Mouse (Mus musculus) left cerebral cortex, postnatal 14 days (tissue): ENCODE data around the gene Gm20517. TPM values are rescaled to one million over a fixed set of nuclear protein-coding genes. Genes with fewer than 3 reads are reported as not detected.
A peak's percentile ranks its signal among the peaks of the same experiment; 100 is the strongest.

Experiments
- DNase-seq, 2 experiments: peaks; one replicate each; pipeline ENCODE4 v3.0.0; 2021 to 2022; ENCODE audit warnings: low spot score in 2 of 2, mixed read lengths in 1 of 2
- intact Hi-C: fragments of 180-260 bp; cut with DNase I; formaldehyde crosslinking; loops from one replicate; pipeline ENCODE4 v1.15.1; 2025
- total RNA-seq, 2 experiments: library from RNA; stranded (reverse); gene quantifications; 2 replicates each; pipeline ENCODE4 v1.2.3; 2021

Gene Gm20517
- total RNA-seq, 2 experiments from 2014 or later = 5.8 to 7.4 TPM

DNA sequence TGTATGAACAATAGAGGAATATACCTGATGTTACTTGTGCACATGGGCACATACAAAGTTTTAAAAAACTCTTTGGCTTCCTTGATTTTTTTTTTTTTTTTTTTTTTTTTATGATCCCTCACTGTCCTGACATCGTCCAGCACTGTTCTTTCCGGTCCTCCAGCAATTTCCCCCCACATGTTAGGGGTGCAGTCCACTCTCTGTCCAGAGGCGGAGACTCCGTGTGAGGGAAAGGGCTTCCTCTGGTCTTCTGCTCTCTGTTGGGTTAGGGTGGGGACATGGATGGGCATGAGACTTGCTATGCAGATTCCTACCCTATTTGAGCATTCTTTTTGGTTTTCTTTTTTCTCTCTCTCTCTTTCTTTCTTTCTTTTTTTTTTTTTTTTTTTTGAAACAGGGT, 46.5 kb downstream of the Gm20517 start:
- DNase-seq = no peak
- intact Hi-C loops = no loop called here

DNA sequence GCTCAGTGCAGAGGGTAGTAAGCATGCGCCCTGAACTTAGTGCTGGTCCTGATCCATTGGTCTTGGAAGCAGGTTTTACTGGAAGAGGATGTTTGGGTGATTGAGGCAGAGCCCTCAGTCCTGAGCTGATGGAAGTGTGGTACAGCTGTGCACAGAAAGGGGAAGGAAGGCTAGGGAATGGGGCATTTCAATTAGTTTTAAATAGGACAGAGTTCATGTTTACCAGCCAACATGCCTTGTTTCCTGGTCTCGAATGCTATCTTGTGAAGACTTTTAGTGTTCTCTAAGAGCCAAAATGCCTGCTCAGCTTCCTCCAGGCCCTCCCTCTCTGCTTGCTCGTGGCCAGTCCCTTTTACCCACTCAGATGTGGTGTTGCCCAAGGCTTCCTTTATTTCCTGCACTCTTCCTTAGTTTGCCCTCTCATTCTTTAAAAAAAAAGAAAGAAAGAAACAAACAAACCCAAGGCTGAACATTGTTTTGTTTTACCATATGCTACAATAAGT, 47.4 kb downstream of the Gm20517 start:
- intact Hi-C loops = no loop called here
- no peak for DNase-seq

DNA sequence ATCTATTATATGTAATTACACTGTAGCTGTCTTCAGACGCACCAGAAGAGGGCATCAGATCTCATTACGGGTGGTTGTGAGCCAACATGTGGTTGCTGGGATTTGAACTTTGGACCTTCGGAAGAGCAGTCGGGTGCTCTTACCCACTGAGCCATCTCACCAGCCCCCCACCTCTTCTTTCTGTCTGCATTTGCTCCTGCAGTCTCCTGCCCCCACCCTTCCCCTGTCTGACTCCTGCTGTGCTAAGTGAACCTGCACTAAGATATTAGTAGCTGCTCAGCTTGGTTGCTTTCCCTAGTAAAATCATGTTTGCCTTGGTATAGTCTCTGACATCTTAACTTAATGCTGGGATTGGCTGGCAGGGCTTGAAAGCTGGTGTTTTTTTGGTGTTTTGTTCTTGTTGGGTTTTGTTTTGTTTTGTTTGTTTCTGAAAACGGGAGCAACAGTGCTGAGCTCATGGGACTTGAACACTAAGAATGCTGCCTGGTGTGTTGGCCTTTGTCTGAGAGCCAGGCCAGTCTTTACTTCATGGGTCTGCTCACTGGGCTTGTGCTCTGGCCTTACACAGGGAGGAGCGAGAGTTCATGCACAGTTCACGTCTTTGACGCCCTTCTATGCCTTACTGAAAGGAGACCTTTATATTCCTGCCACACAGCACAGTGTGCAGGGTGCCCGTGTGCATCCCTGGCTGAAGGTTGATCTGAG, 51.8 kb downstream of the Gm20517 start:
- intact Hi-C loops = no loop called here
- no peak for DNase-seq

DNA sequence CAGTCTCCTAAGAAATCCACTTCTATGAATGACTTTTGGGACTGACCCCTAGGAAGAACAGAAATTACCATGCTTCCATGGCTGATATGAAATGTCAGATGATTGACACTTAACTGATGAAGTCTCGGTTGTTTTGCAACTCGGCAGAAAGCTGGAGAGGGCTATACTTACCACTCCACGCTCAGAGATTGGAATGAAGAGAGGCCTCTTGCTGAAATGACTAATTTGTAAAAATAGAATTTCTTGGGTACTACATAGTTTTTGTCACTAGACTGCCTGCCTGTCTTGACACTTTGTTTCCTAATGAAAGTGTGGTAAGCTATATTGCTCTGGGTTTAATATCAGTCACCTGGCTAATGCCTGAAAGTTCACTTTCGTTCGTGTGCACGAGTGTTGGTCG, 53.1 kb downstream of the Gm20517 start:
- no peak for DNase-seq
- intact Hi-C loops = no loop called here

DNA sequence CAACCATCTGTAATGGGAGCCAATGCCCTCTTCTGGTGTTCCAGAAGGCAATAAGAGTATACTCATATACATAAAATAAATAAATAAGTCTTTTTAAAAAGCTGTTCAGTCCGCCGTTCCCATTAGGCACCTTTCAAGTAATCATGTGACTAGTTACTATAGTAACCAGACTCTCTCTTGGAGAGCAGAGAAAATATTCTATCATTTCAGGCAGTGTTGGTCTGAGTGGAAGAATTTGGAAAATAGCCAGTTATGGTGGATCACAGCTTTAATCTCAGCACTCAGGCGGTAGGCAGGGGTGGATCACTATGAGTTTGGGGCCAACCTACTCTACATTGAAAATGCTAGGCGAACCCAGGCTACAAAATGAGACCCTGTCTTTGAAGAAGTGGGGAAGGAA, 57.8 kb downstream of the Gm20517 start:
- DNase-seq = no peak
- intact Hi-C loops = loop anchor here (5.0 kb wide), 1 partner anchor 37 kb away; the partner anchor contains the start of gene Usp49

DNA sequence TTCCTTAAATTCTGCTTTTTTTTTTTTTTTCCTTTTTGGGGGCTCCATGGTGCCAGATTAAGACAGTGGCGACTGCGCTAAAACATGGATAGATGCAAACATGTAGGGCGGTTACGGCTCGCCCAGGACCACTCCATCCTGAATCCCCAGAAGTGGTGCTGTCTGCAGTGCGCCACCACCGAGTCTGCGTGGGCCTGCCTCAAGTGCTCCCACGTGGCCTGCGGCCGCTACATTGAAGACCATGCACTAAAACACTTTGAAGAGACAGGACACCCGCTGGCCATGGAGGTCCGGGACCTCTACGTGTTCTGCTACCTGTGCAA, 60.6 kb downstream of the Gm20517 start:
- intact Hi-C loops = loop anchor here (10.0 kb wide), 1 partner anchor 157 kb away; no protein-coding TSS in a partner anchor
- DNase-seq = no peak

DNA sequence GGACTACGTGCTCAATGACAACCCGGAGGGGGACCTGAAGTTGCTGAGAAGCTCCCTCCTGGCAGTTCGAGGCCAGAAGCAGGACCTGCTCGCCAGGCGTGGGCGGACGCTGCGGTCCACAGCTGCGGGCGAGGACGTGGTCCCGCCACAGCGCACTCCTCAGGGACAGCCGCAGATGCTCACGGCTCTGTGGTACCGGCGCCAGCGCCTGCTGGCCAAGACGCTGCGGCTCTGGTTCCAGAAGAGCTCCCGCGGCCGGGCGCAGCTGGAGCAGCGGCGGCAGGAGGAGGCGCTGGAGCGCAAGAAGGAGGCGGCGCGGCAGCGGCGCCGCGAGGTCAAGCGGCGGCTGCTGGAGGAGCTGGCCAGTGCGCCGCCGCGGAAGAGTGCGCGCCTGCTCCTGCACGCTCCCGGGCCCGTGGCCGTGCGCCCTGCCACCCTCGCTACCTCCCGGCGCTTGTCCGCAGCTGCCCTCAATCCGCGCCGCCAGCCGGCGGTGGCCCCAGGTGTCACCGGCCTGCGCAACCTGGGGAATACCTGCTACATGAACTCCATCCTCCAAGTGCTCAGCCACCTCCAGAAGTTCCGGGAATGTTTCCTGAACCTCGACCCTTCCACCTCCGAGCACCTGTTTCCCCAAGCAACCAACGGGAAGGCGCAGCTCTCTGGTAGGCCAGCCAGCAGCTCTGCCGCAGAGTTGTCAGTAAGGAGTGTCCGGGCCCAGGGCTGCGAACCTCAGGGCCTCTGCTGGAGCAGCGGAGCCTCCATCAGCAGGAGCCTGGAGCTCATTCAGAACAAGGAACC, 61.1 kb downstream of the Gm20517 start:
- DNase-seq = peak; percentile 37 to 40
- intact Hi-C loops = loop anchor here (10.0 kb wide), 1 partner anchor 158 kb away; no protein-coding TSS in a partner anchor

DNA sequence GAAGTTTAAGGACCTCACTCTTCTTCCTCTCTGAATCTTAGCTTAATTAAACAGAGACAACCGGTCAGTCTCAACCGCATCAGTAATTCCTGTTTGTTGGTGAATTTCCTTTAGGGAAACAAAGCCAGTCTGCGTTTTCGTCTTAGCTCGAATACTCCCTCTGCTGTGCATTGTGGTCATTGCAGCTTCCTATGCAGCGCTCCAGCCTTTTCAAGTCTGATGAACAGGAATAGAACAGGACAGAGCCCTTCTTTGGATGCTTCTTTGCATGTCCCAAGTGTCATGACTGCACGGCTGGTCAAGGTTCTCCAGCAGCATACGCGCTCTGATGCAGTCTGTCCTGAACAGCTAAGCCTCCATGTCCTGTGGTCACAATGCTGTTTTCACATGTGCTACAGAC, 65.2 kb downstream of the Gm20517 start:
- DNase-seq = peak; percentile 80 to 84
- intact Hi-C loops = loop anchor here (5.0 to 10.0 kb wide), 3 partner anchors 34 to 162 kb away; no protein-coding TSS in a partner anchor

DNA sequence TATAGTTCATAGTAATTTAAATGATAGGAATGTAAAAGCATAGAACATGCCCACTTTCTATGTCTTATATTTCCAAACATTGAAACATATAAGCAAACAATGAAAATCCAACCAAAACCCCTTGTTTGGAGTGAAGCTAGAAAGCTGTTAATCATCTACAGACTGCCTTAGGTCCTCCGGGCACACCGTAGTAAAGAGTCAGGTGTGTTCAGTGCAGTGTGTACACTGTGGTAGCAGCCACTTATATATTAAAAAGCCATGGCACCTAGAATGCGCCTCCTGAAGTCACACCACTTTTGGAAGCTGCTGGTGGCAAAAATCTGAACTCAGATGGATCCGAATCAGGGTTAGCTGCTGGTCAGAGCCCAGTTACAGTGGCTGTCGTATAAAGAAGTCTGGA, 66.8 kb downstream of the Gm20517 start:
- intact Hi-C loops = loop anchor here (5.0 to 10.0 kb wide), 3 partner anchors 36 to 163 kb away; no protein-coding TSS in a partner anchor
- no peak for DNase-seq

DNA sequence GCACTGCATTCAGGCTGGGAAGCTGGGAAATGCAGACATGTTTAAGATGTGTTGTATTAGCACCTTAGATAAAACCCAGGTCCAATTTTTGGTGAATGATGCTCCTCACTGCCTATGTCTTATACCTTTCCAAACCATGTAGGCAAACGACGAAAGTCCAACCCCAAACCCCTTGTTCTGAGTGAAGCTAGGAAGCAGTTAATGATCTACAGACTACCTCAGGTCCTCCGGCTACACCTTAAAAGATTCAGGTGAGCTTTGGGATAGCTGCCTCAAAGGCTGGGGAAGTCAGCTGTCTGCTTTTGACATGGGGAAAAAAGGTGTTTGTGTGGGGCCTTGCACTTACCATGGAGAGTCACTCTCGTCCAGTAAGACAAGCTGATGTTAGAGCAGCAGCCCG, 67.3 kb downstream of the Gm20517 start:
- intact Hi-C loops = loop anchor here (5.0 to 10.0 kb wide), 3 partner anchors 36 to 164 kb away; no protein-coding TSS in a partner anchor
- no peak for DNase-seq

DNA sequence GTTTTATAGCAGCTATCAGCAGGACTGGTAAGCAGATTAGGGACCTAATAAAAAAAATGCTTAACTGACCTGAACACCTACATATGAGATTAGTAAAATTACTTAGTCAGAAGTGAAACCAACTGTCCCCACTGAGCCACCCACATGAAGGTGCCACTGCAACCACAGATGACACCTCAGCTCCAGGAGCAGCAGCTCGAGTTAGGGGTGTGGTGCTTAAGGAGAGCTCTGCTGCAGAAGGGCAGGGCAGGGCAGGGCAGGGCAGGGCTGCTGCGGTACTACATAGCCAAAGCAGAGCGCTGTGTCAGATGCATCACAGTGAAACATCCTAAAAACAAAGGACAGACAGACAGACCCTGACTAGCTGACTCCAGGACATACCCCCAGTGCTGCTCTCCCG, 71.4 kb downstream of the Gm20517 start:
- intact Hi-C loops = loop anchor here (5.0 kb wide), 1 partner anchor 71 kb away; the partner anchor contains the start of genes Bysl, Gm20517 and Med20

DNA sequence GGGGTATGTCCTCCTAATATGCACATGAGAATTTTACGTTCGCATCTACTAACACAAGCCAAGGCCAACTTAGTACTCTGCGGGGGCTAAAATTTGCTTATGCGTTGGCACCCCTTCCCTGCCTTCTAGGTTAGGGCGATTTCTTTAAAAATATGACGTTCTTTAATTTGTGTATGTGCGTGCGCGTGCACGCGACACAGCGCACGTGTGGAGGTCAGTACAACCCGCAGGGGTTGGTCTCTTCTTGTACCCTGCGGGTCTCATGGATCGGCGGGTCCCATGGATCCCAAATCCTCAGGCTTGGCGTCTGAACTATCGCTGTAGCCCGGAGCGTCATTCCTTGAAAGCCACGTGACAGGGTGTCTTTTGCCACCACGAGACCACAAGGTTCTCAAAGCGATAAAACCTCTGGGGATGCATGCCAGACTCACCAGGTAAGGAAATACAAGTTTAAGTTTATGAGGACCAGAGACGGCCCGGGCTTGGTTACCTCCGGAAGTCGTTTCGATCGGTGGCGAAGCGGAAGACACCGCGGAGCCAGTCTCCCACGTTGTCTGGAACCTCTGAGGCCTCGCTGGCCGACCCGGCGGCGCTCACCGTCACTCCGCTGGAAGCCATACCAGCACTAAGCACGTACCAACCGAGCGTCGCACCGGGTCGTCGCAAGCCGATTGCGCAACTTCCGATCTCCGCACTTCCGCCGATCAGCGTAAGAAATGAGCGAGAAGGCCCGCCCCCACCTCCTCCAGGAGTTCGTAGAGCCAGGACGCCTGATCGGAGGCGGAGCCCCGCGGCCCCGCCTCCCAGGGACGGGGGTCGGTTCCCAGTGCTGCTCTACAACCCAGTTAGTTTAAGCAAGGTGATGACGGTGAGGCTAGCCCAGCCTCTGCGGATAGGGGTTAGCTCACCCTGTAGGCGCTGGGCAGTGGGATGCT, 76.3 kb downstream of the Gm20517 start:
- intact Hi-C loops = no loop called here

More for the DNA sequence above, 71.4 kb downstream of the Gm20517 start:
- no peak for DNase-seq

DNA sequence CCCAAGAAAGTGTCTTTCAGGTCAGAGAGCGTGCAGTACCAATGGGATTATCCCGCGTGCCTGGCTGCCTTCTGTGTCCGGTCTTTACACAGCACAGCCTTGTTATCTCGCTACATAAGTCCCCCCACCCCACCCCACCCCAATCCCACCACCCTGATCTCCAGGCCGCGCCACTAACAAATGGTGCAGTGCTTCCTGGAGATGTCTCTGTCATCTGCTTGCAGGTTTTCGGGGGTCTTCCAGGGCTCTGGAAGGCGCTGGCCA, 76.9 kb downstream of the Gm20517 start, which contains the start of gene Tomm6:
Gene Tomm6, minus strand, starts transcription at position 43 of the 264 bp plus-strand sequence.
- intact Hi-C loops = no loop called here
- no peak for DNase-seq

More for the DNA sequence above, 76.3 kb downstream of the Gm20517 start:
- peak; percentile 97 for DNase-seq

DNA sequence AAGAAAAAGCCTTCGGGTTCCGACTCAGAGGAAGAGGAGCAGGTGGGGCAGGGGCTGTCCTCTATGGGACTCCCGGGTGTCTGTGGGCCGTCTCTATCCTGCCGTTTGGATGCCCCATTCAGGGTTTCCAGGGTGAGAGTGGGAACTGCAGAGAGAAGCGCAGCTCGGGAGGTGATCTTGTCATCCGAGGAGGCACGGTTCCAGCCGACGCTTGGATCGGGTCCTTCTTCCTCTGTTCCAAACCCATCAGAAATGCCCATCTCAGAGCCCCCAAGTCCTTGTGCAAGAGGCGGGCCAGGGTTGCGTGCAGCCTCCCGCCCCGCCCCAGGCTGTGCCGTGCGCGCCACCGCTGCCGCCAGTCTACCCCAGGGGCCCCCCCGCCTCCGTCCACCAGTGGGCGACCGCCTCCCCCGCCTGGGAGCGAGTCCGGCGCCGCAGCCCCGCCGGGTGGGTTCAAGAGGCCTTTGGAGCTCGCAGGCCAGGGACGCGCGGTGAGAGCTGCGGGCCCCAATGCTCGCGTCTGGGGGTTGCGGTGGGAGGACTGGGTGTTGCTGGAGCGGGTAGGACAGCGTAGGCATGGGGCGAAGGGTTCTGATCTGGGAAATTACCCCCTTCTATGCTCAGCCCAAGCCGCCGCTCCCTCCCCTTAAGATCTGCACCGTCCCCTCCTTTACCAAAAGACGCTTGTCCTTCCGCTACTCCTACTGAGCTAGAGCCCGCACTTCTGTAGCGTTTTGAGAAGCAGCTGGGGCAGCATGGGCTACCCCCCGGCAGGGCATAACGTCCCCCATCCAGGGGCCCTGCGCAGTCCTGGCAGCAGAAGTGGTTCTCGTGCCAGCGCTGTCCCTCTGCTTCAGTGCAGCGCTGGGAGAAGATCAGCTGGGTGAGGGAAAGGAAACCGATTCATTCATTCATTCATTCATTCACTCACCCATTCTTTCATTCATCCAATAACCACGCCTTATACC, 77.5 kb downstream of the Gm20517 start, which contains the start of gene Frs3:
Gene Frs3, plus strand, starts transcription at position 423 of the 968 bp plus-strand sequence.
- intact Hi-C loops = no loop called here
- DNase-seq = peak; percentile 75 to 78

DNA sequence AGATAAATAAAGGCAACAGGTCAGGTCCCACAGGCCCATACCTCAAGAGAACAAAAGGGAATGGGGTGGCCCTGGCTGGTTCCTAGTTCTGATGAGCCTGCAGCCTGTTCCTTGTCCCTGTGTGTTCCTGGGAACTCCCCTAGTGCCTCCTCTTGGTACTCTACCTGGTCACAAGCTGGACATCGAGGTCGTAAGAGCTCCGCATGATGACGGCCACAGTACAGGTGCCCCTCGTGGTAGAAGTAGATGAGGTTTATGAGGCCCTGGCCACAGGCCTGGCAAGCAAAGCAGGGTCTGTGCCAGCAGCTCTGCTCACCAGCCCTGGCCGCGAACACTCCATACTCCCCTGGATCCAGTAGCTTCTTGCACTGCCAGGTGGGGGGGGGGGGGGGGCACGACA, 78.5 kb downstream of the Gm20517 start:
- intact Hi-C loops = no loop called here
- DNase-seq = no peak

DNA sequence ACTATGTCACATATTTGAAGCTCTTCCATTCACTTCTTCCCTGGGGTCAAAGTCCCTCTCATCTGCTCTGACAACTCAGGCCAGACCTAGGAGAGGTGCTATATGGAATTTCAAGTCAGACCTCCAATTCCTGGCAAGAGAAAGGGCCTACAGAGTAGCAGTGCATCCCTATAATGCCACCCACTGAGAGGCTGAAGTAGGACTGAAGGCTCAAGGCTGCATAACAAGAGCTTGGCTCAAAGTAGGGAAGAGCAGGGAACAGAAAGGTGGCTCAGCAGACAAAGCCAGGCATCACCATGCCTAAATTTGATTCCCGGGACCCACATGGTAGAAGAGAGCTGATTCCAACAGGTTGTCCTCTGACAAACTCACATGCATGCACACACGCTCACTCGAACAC, 80.3 kb downstream of the Gm20517 start:
- no peak for DNase-seq
- intact Hi-C loops = no loop called here

DNA sequence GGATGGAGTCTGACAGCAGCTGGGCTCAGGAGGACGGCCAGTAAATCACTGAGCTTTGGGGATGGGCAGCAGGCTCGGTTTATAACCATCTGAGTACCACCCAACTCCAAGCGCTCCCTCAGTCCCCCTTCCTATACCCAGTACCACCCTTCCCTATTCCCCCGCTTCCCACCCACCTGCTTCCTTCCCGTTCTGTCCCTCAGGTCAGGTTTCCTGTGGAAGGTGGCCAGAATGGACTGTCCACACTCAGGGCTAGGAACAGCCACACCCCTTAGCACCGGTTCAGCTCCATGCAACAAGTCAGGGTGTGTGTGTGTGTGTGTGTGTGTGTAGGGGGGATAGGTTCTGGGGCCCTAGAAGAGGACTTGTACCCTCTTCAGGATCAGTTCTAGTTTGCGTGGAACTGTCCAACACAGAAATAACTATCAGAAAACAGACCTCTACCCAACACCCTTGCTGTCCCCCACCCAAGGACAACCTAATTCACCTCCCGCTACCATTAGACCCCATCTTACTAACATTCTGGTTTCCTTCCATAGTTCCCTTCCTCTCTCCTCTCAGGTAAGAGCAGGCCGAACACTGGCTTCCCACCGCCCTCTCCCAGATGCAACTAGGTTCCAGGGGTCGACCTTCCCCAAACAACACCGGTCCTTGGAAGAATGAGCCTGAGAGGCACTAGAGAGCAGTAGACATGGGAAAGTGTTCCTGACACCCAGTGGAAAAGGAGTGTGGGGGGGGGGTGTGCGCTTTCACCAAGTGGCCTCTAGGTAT, 82.5 kb downstream of the Gm20517 start:
- intact Hi-C loops = no loop called here
- DNase-seq = no peak

DNA sequence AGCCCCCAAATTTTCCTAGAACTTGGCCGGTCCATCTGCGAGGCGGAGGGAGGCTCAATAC, 82.9 kb downstream of the Gm20517 start, which contains the start of gene Gm21981:
Gene Gm21981, minus strand, starts transcription at position 14 of the 61 bp plus-strand sequence.
- intact Hi-C loops = no loop called here
- no peak for DNase-seq
